ENCODE assay signal across 11 mouse cellular contexts in genomic region chr7:65044280-65044679, GRCm38 (mm10).
DNase-seq lines count a peak whose midpoint lies in the region; ATAC-seq and TF ChIP-seq lines count a peak whose summit lies in the region.
"Had no signal": no experiment of that assay in that cellular context is flagged by ENCODE, and none has a peak within 500 bp of the region (broad histone marks: within the 10 kb centered on the region; RNA-seq: fewer than 3 reads in every experiment).

No protein-coding gene starts in this region.

- no peak overlapping the region for H3K4me3 ChIP-seq in lung, adult 2 months (replicated peaks; ENCODE audit: extremely low read depth, low read depth, low read length)
- no peak overlapping the region for H3K4me3 ChIP-seq in lung, embryonic 16.5 days (ENCODE audit: low read length)
- H3K4me3 ChIP-seq in forebrain, embryonic 11.5 days (ENCODE audit: low read depth, low read length), result no peak overlapping the region
- H3K4me3 ChIP-seq in thymus, adult 2 months (ENCODE audit: control insufficient read depth, insufficient read depth, low read length), result no peak overlapping the region
- H3K4me3 ChIP-seq: heart, embryonic 12.5 days had no signal

- H3K36me3 ChIP-seq in lung, embryonic 16.5 days (ENCODE audit: control insufficient read depth, insufficient read depth, low read length), result no peaks in the 10 kb centered on the region
- H3K36me3 ChIP-seq in forebrain, embryonic 11.5 days (ENCODE audit: control insufficient read depth, insufficient read depth, low read length), result no peaks in the 10 kb centered on the region
- no peaks in the 10 kb centered on the region for H3K36me3 ChIP-seq in thymus, adult 2 months (ENCODE audit: control insufficient read depth, insufficient read depth, low read length)
- H3K36me3 ChIP-seq: heart, embryonic 12.5 days had no signal

- no peaks in the 10 kb centered on the region for H3K9me3 ChIP-seq in lung, embryonic 16.5 days (ENCODE audit: control insufficient read depth, low read length)
- no peaks in the 10 kb centered on the region for H3K9me3 ChIP-seq in forebrain, embryonic 11.5 days (ENCODE audit: control insufficient read depth, low read length)
- H3K9me3 ChIP-seq: heart, embryonic 12.5 days had no signal

- H3K4me1 ChIP-seq in lung, adult 2 months (ENCODE audit: control insufficient read depth, insufficient read depth, low read length), result no peaks in the 10 kb centered on the region
- no peaks in the 10 kb centered on the region for H3K4me1 ChIP-seq in lung, embryonic 16.5 days (replicated peaks; ENCODE audit: control insufficient read depth, insufficient read depth, low read length)
- no peaks in the 10 kb centered on the region for H3K4me1 ChIP-seq in forebrain, embryonic 11.5 days (replicated peaks; ENCODE audit: control insufficient read depth, insufficient read depth, low read length)
- H3K4me1 ChIP-seq in thymus, adult 2 months (replicated peaks; ENCODE audit: control insufficient read depth, insufficient read depth, low read length), result no peaks in the 10 kb centered on the region
- H3K4me1 ChIP-seq: heart, embryonic 12.5 days had no signal

- no peak overlapping the region for H3K9ac ChIP-seq in lung, embryonic 16.5 days (ENCODE audit: low read length)
- no peak overlapping the region for H3K9ac ChIP-seq in forebrain, embryonic 11.5 days (ENCODE audit: low read length)
- H3K9ac ChIP-seq: heart, embryonic 12.5 days had no signal

- H3K27ac ChIP-seq in lung, embryonic 16.5 days (ENCODE audit: low read length), result no peak overlapping the region
- H3K27ac ChIP-seq in forebrain, embryonic 11.5 days (ENCODE audit: low read depth, low read length), result no peak overlapping the region
- no peak overlapping the region for H3K27ac ChIP-seq in thymus, adult 2 months (ENCODE audit: control insufficient read depth, insufficient read depth, low read length)

- H3K4me2 ChIP-seq in lung, embryonic 16.5 days (ENCODE audit: low read depth, low read length), result no peak overlapping the region
- no peak overlapping the region for H3K4me2 ChIP-seq in forebrain, embryonic 11.5 days (ENCODE audit: low read depth, low read length, severe bottlenecking)
- H3K4me2 ChIP-seq: heart, embryonic 12.5 days had no signal

- no peaks in the 10 kb centered on the region for H3K27me3 ChIP-seq in lung, embryonic 16.5 days (ENCODE audit: control insufficient read depth, insufficient read depth, low read depth, low read length)
- H3K27me3 ChIP-seq in forebrain, embryonic 11.5 days (ENCODE audit: control insufficient read depth, insufficient read depth, low read length), result no peaks in the 10 kb centered on the region
- no peaks in the 10 kb centered on the region for H3K27me3 ChIP-seq in thymus, adult 2 months (ENCODE audit: control insufficient read depth, insufficient read depth, low read length)

- peak; percentile 7 to 13 for DNase-seq in lung, adult 18-20 months
- no peak for DNase-seq in lung, adult 2 months
- peak; percentile 81 to 87 for DNase-seq in cerebellum, postnatal 14 days
- DNase-seq in testis, postnatal 14 days (ENCODE audit: low spot score), result peak; percentile 65
- no peak for DNase-seq in forebrain, embryonic 11.5 days (ENCODE audit: low spot score)
- no peak for DNase-seq in thymus, adult 2 months
- DNase-seq in embryo, embryonic 10.5 days (ENCODE audit: low spot score), result no peak
- DNase-seq: kidney, adult 11 months; liver had no signal

- no peak for TF ChIP-seq POLR2A in lung, adult 2 months (IDR thresholded peaks at IDR 0.05; ENCODE audit: borderline replicate concordance, extremely low read depth, low read depth, low read length)
- TF ChIP-seq POLR2A in thymus, adult 2 months (IDR thresholded peaks at IDR 0.05; ENCODE audit: control insufficient read depth, extremely low read depth, insufficient read depth, low read length, poor library complexity), result no peak

- 49% methylated on average over 6 of the region's 6 CpGs for WGBS in lung, adult 2 months
- 50% methylated on average over 6 of the region's 6 CpGs for WGBS in lung, embryonic 16.5 days
- WGBS in forebrain, embryonic 11.5 days, result 84% methylated on average over 6 of the region's 6 CpGs
- 57% methylated on average over 6 of the region's 6 CpGs for WGBS in thymus, adult 2 months

- TF ChIP-seq CTCF in lung, adult 2 months (IDR thresholded peaks at IDR 0.05; ENCODE audit: insufficient read depth, low read length), result no peak
- TF ChIP-seq CTCF in thymus, adult 2 months (IDR thresholded peaks at IDR 0.05; ENCODE audit: borderline replicate concordance, control insufficient read depth, extremely low read depth, insufficient read depth, low read length, poor library complexity), result no peak

- peak; percentile 73 for ATAC-seq in lung, embryonic 16.5 days (ENCODE audit: low read depth)
- no peak for ATAC-seq in forebrain, embryonic 11.5 days (replicated peaks; ENCODE audit: low FRiP score)

Comparison
In these comparisons a context has a peak if more than half of its experiments do, and no peak if none do; other contexts are left out.
1. DNase-seq: peak in lung, adult 18-20 months (2 of 2), cerebellum, postnatal 14 days (2 of 2) and testis, postnatal 14 days (single experiment); none in lung, adult 2 months (single experiment), forebrain, embryonic 11.5 days (single experiment), thymus, adult 2 months (single experiment) and embryo, embryonic 10.5 days (single experiment).